ENCODE assay signal across 8 mouse cellular contexts in genomic region chr11:103639407-103639946, GRCm38 (mm10). TPM values are rescaled to one million over a fixed set of nuclear protein-coding genes. Genes with fewer than 3 reads are reported as not detected.
DNase-seq lines count a peak whose midpoint lies in the region; ATAC-seq and TF ChIP-seq lines count a peak whose summit lies in the region.

No protein-coding gene starts in this region.

- no peak overlapping the region for H3K27ac ChIP-seq in hindbrain, embryonic 10.5 days

- H3K4me1 ChIP-seq in hindbrain, embryonic 10.5 days (replicated peaks) = no peaks in the 10 kb centered on the region
- no peaks in the 10 kb centered on the region for H3K4me1 ChIP-seq in lung, adult 2 months (ENCODE audit: control insufficient read depth, insufficient read depth, low read length)

- WGBS in hindbrain, embryonic 10.5 days = 5% methylated on average over 10 of the region's 10 CpGs
- WGBS in lung, adult 2 months = 3% methylated on average over 10 of the region's 10 CpGs

- peaks cover 37% of the 10 kb centered on the region for H3K27me3 ChIP-seq in hindbrain, embryonic 10.5 days (ENCODE audit: insufficient read depth, poor library complexity, severe bottlenecking)

- no peak for ATAC-seq in CD4-positive, CD25-positive, alpha-beta regulatory T cell, adult 4 months

- no peak for TF ChIP-seq POLR2A in lung, adult 2 months (IDR thresholded peaks at IDR 0.05; ENCODE audit: borderline replicate concordance, extremely low read depth, low read depth, low read length)

- H3K4me3 ChIP-seq in hindbrain, embryonic 10.5 days = 0 out of 2 replicates have a peak overlapping the region, but pooled peaks have one; percentile 11
- no peak overlapping the region for H3K4me3 ChIP-seq in lung, adult 2 months (replicated peaks; ENCODE audit: extremely low read depth, low read depth, low read length)

- H3K9me3 ChIP-seq in hindbrain, embryonic 10.5 days = no peaks in the 10 kb centered on the region

- peak; percentile 65 for DNase-seq in CD4-positive, CD25-positive, alpha-beta regulatory T cell, adult 2 months (ENCODE audit: low read depth, low spot score)
- peak; percentile 63 for DNase-seq in right cerebral cortex, adult 18-20 months
- DNase-seq in right cerebral cortex, postnatal 36 days (ENCODE audit: low spot score in 2 of 2) = no peak
- DNase-seq in embryo, embryonic 10 days (ENCODE audit: low spot score) = peak; percentile 89
- peak; percentile 73 for DNase-seq in hindbrain, embryonic 10.5 days (ENCODE audit: low spot score)
- peak; percentile 36 for DNase-seq in lung, adult 2 months
- peak; percentile 76 for DNase-seq in retina, postnatal 1 day

- TF ChIP-seq CTCF in lung, adult 2 months (IDR thresholded peaks at IDR 0.05; ENCODE audit: insufficient read depth, low read length) = peak; percentile 99

- H3K36me3 ChIP-seq in hindbrain, embryonic 10.5 days = no peaks in the 10 kb centered on the region

RNA-seq across cellular contexts. Expression of gene Lyzl6, which starts 0.8 kb away (rescaled TPM):
- not detected for polyA plus RNA-seq in CD4-positive, CD25-positive, alpha-beta regulatory T cell, adult 4 months (2017; shearing (Covaris generic))
- not detected in 2 replicates for polyA plus RNA-seq in hindbrain, embryonic 10.5 days (2016; fragmentation: Nextera tagmentation; extraction: Ambion mirVana)
- polyA plus RNA-seq in lung, adult 2 months (2012; rRNA removed) = not detected in 2 replicates

RNA-seq across cellular contexts. Expression of gene Rprml, which starts 9.9 kb away (rescaled TPM):
- not detected for polyA plus RNA-seq in CD4-positive, CD25-positive, alpha-beta regulatory T cell, adult 4 months (2017; shearing (Covaris generic))
- polyA plus RNA-seq in hindbrain, embryonic 10.5 days (2016; fragmentation: Nextera tagmentation; extraction: Ambion mirVana) = not detected in 2 replicates
- polyA plus RNA-seq in lung, adult 2 months (2012; rRNA removed) = 10.4 and 13.2 TPM in 2 replicates

RNA-seq across cellular contexts. Expression of gene Gm884, which starts 18.5 kb away (rescaled TPM):
- polyA plus RNA-seq in CD4-positive, CD25-positive, alpha-beta regulatory T cell, adult 4 months (2017; shearing (Covaris generic)) = not detected
- polyA plus RNA-seq in hindbrain, embryonic 10.5 days (2016; fragmentation: Nextera tagmentation; extraction: Ambion mirVana) = not detected in 2 replicates
- polyA plus RNA-seq in lung, adult 2 months (2012; rRNA removed) = not detected in 2 replicates

RNA-seq across cellular contexts. Expression of gene Gosr2, which starts 58.2 kb away (rescaled TPM):
- polyA plus RNA-seq in CD4-positive, CD25-positive, alpha-beta regulatory T cell, adult 4 months (2017; shearing (Covaris generic)) = 100 to 1,000 TPM in 1 of 2 experiments, 10 to 100 TPM in 1; 78.8 to 115 TPM
- 90.0 and 94.5 TPM in 2 replicates for polyA plus RNA-seq in hindbrain, embryonic 10.5 days (2016; fragmentation: Nextera tagmentation; extraction: Ambion mirVana)
- 60.4 and 78.2 TPM in 2 replicates for polyA plus RNA-seq in lung, adult 2 months (2012; rRNA removed)

Comparison
In these comparisons a context has a peak if more than half of its experiments do, and no peak if none do; other contexts are left out.
1. DNase-seq: peak in CD4-positive, CD25-positive, alpha-beta regulatory T cell, adult 2 months (single experiment), right cerebral cortex, adult 18-20 months (single experiment), embryo, embryonic 10 days (single experiment), hindbrain, embryonic 10.5 days (single experiment), lung, adult 2 months (single experiment) and retina, postnatal 1 day (single experiment); none in right cerebral cortex, postnatal 36 days (0 of 2).
2. RNA of gene Rprml, which starts 9.9 kb away (polyA plus RNA-seq): 10.4 to 13.2 TPM in lung, adult 2 months; not detected in CD4-positive, CD25-positive, alpha-beta regulatory T cell, adult 4 months and not detected in hindbrain, embryonic 10.5 days; every median in the first group is over 10 times any median in the second.